In genomic region chr8:31436445-31437191, GRCm38 (mm10) we compare ENCODE assay signal across 17 mouse cellular contexts.
A peak's percentile ranks its signal among the peaks of the same experiment; 100 is the strongest.
DNase-seq lines count a peak whose midpoint lies in the region; ATAC-seq and TF ChIP-seq lines count a peak whose summit lies in the region.
"Had no signal": no experiment of that assay in that cellular context is flagged by ENCODE, and none has a peak within 500 bp of the region (broad histone marks: within the 10 kb centered on the region; RNA-seq: fewer than 3 reads in every experiment).

No protein-coding gene starts in this region.

- no peak for DNase-seq in hindbrain, postnatal 0 days (ENCODE audit: low spot score)
- DNase-seq in NIH3T3 (ENCODE audit: low read depth) = peak; percentile 73
- peak; percentile 43 for DNase-seq in adrenal gland, postnatal 10 days
- DNase-seq in right cerebral cortex, postnatal 10 days (ENCODE audit: low spot score in 2 of 2) = no peak
- no peak for DNase-seq in frontal cortex, postnatal 25 days (ENCODE audit: low spot score in 2 of 2)
- DNase-seq: heart, adult 2 months; heart, postnatal 10 days; retina, postnatal 1 day had no signal

- no peaks in the 10 kb centered on the region for H3K36me3 ChIP-seq in hindbrain, embryonic 13.5 days
- no peaks in the 10 kb centered on the region for H3K36me3 ChIP-seq in hindbrain, postnatal 0 days (ENCODE audit: insufficient read depth, low read length)
- H3K36me3 ChIP-seq in hindbrain, embryonic 16.5 days (ENCODE audit: control insufficient read depth, insufficient read depth, low read length) = no peaks in the 10 kb centered on the region
- H3K36me3 ChIP-seq: intestine, embryonic 15.5 days; limb, embryonic 13.5 days had no signal

- TF ChIP-seq CTCF in hindbrain, postnatal 0 days (IDR thresholded peaks at IDR 0.05; ENCODE audit: low read depth) = no peak

- H3K27me3 ChIP-seq in hindbrain, embryonic 13.5 days = no peaks in the 10 kb centered on the region
- no peaks in the 10 kb centered on the region for H3K27me3 ChIP-seq in hindbrain, postnatal 0 days (ENCODE audit: insufficient read depth, low read length)
- H3K27me3 ChIP-seq in hindbrain, embryonic 16.5 days (replicated peaks; ENCODE audit: control insufficient read depth, insufficient read depth, low read length) = no peaks in the 10 kb centered on the region
- H3K27me3 ChIP-seq: intestine, embryonic 15.5 days; limb, embryonic 13.5 days had no signal

- no peak overlapping the region for H3K27ac ChIP-seq in hindbrain, embryonic 13.5 days
- H3K27ac ChIP-seq in hindbrain, postnatal 0 days = no peak overlapping the region
- H3K27ac ChIP-seq in hindbrain, embryonic 16.5 days (ENCODE audit: low read depth, low read length) = no peak overlapping the region
- H3K27ac ChIP-seq: heart, adult 2 months; intestine, embryonic 15.5 days; kidney, postnatal 0 days; layer of hippocampus, adult 2 months; left cerebral cortex, adult 2 months; limb, embryonic 13.5 days had no signal

- no peak overlapping the region for H3K4me2 ChIP-seq in hindbrain, embryonic 13.5 days
- H3K4me2 ChIP-seq in hindbrain, postnatal 0 days (ENCODE audit: low read depth, low read length) = no peak overlapping the region
- no peak overlapping the region for H3K4me2 ChIP-seq in hindbrain, embryonic 16.5 days (ENCODE audit: low read length)
- H3K4me2 ChIP-seq: intestine, embryonic 15.5 days; limb, embryonic 13.5 days; midbrain, embryonic 11.5 days had no signal

- WGBS in hindbrain, embryonic 13.5 days = 60% methylated on average over 10 of the region's 10 CpGs
- WGBS in hindbrain, postnatal 0 days = 64% methylated on average over 10 of the region's 10 CpGs
- 56% methylated on average over 10 of the region's 10 CpGs for WGBS in hindbrain, embryonic 16.5 days

- peak; percentile 72 for ATAC-seq in hindbrain, embryonic 13.5 days (ENCODE audit: low FRiP score)
- ATAC-seq in hindbrain, postnatal 0 days = no peak
- peak; percentile 58; the same call in 1 of the 2 replicates for ATAC-seq in hindbrain, embryonic 16.5 days
- ATAC-seq: activated CD4-positive, CD25-positive, alpha-beta regulatory T cell, adult 4 months; intestine, embryonic 15.5 days had no signal

- H3K4me1 ChIP-seq in hindbrain, embryonic 13.5 days (replicated peaks) = no peaks in the 10 kb centered on the region
- no peaks in the 10 kb centered on the region for H3K4me1 ChIP-seq in hindbrain, postnatal 0 days (ENCODE audit: insufficient read depth, low read length)
- no peaks in the 10 kb centered on the region for H3K4me1 ChIP-seq in hindbrain, embryonic 16.5 days (ENCODE audit: control insufficient read depth, insufficient read depth, low read depth, low read length)
- H3K4me1 ChIP-seq: intestine, embryonic 15.5 days; limb, embryonic 13.5 days had no signal

- H3K4me3 ChIP-seq in hindbrain, embryonic 13.5 days = no peak overlapping the region
- H3K4me3 ChIP-seq in hindbrain, postnatal 0 days (ENCODE audit: low read length) = no peak overlapping the region
- H3K4me3 ChIP-seq in hindbrain, embryonic 16.5 days (ENCODE audit: low read length) = no peak overlapping the region
- H3K4me3 ChIP-seq: heart, adult 2 months; intestine, embryonic 15.5 days; layer of hippocampus, adult 2 months; left cerebral cortex, adult 2 months; limb, embryonic 13.5 days had no signal

- H3K9me3 ChIP-seq in hindbrain, embryonic 13.5 days = no peaks in the 10 kb centered on the region
- H3K9me3 ChIP-seq in hindbrain, postnatal 0 days (ENCODE audit: low read length) = no peaks in the 10 kb centered on the region
- H3K9me3 ChIP-seq in hindbrain, embryonic 16.5 days (ENCODE audit: control insufficient read depth, low read length) = no peaks in the 10 kb centered on the region
- H3K9me3 ChIP-seq: intestine, embryonic 15.5 days; limb, embryonic 13.5 days had no signal

- no peak overlapping the region for H3K9ac ChIP-seq in hindbrain, embryonic 13.5 days
- no peak overlapping the region for H3K9ac ChIP-seq in hindbrain, postnatal 0 days (replicated peaks; ENCODE audit: low read length)
- H3K9ac ChIP-seq in hindbrain, embryonic 16.5 days (ENCODE audit: low read depth, low read length) = no peak overlapping the region
- H3K9ac ChIP-seq: intestine, embryonic 15.5 days; limb, embryonic 13.5 days had no signal

Comparison
In these comparisons a context has a peak if more than half of its experiments do, and no peak if none do; other contexts are left out.
1. DNase-seq: peak in NIH3T3 (single experiment) and adrenal gland, postnatal 10 days (single experiment); none in hindbrain, postnatal 0 days (single experiment), right cerebral cortex, postnatal 10 days (0 of 2) and frontal cortex, postnatal 25 days (0 of 2).